ENCODE assay signal across 25 mouse cellular contexts in the genomic region with DNA sequence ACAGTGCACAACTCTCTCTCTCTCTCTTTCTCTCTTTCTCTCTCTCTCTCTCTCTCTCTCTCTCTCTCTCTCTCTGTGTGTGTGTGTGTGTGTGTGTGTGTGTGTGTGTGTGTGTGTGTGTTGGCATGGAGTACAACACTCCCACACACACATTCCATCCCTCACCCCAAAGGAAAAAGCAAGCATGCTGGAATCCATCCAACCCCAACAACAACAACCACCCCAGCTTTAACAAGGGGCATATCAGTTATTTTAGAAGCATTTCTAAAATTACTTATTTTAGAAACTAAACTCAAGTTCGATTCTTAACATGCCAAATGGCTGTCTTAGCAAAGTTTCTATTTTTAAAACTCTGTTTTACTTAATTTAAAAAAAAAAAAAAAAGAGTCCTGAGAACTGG.
"Had no signal": no experiment of that assay in that cellular context is flagged by ENCODE, and none has a peak within 500 bp of the region (broad histone marks: within the 10 kb centered on the region; RNA-seq: fewer than 3 reads in every experiment).

No protein-coding gene starts in this region.

- H3K27me3 ChIP-seq: limb, embryonic 12.5 days; limb, embryonic 15.5 days; lung, embryonic 15.5 days; midbrain, embryonic 13.5 days; neural tube, embryonic 12.5 days; neural tube, embryonic 15.5 days had no signal

- H3K4me2 ChIP-seq: limb, embryonic 12.5 days; limb, embryonic 15.5 days; liver, embryonic 11.5 days; lung, embryonic 15.5 days; midbrain, embryonic 13.5 days; neural tube, embryonic 12.5 days; neural tube, embryonic 15.5 days had no signal

- DNase-seq: kidney, adult 2 months; kidney, postnatal 25 days; layer of hippocampus, adult 9-11 months; layer of hippocampus, postnatal 36 days; left cerebral cortex, postnatal 4 days; liver, postnatal 0 days; lung, postnatal 10 days; lung, postnatal 4 days; right cerebral cortex, adult 18-20 months; right cerebral cortex, postnatal 14 days; right cerebral cortex, postnatal 4 days; thymus, adult 2 months; thymus, postnatal 14 days; thymus, postnatal 4 days had no signal

- H3K36me3 ChIP-seq: lung, embryonic 15.5 days had no signal

- H3K27ac ChIP-seq: kidney, postnatal 0 days; layer of hippocampus, adult 2 months; limb, embryonic 12.5 days; limb, embryonic 15.5 days; liver, embryonic 14.5 days; lung, embryonic 15.5 days; midbrain, embryonic 13.5 days; neural tube, embryonic 12.5 days; neural tube, embryonic 15.5 days; stomach, postnatal 0 days had no signal

- H3K4me3 ChIP-seq: layer of hippocampus, adult 2 months; limb, embryonic 12.5 days; limb, embryonic 15.5 days; lung, embryonic 15.5 days; midbrain, embryonic 13.5 days; neural tube, embryonic 12.5 days; neural tube, embryonic 15.5 days had no signal
